ENCODE assay signal across 36 mouse cellular contexts in genomic region chr11:69815155-69815554, GRCm38 (mm10). TPM values are rescaled to one million over a fixed set of nuclear protein-coding genes. Genes with fewer than 3 reads are reported as not detected.
DNase-seq lines count a peak whose midpoint lies in the region; ATAC-seq and TF ChIP-seq lines count a peak whose summit lies in the region.
"Had no signal": no experiment of that assay in that cellular context is flagged by ENCODE, and none has a peak within 500 bp of the region (broad histone marks: within the 10 kb centered on the region; RNA-seq: fewer than 3 reads in every experiment).

Gm39566 (minus strand) TSS chr11:69815298.

- H3K4me2 ChIP-seq in liver, embryonic 14.5 days (ENCODE audit: low read depth) = no peak within 1 kb of the TSS
- H3K4me2 ChIP-seq: hindbrain, embryonic 14.5 days; midbrain, embryonic 11.5 days had no signal

- no peak within 1 kb of the TSS for H3K4me3 ChIP-seq in gastrocnemius, adult 2 months
- H3K4me3 ChIP-seq in liver, embryonic 14.5 days (ENCODE audit: insufficient read depth in 1 of 2, low read depth in 2 of 2, low read length in 2 of 2) = no peak within 1 kb of the TSS
- H3K4me3 ChIP-seq: forebrain, embryonic 10.5 days; left cerebral cortex, adult 2 months had no signal

- H3K27ac ChIP-seq in gastrocnemius, adult 2 months = no peak within 1 kb of the TSS
- no peak within 1 kb of the TSS for H3K27ac ChIP-seq in liver, embryonic 14.5 days
- H3K27ac ChIP-seq: forebrain, embryonic 10.5 days; hindbrain, embryonic 14.5 days; left cerebral cortex, adult 2 months had no signal

- H3K36me3 ChIP-seq in liver, embryonic 14.5 days (replicated peaks; ENCODE audit: control insufficient read depth, insufficient read depth, low read depth) = no peaks in the 10 kb centered on the region
- H3K36me3 ChIP-seq: forebrain, embryonic 10.5 days had no signal

- no peaks in the 10 kb centered on the region; the same call in 1 of the 2 replicates for H3K27me3 ChIP-seq in liver, embryonic 14.5 days (ENCODE audit: control insufficient read depth, insufficient read depth, low read length)

- H3K9ac ChIP-seq in liver, embryonic 14.5 days (replicated peaks) = no peak within 1 kb of the TSS
- H3K9ac ChIP-seq: hindbrain, embryonic 14.5 days had no signal

- 0 out of 2 replicates have a peak, but pooled peaks have one; percentile 2 for TF ChIP-seq CTCF in gastrocnemius, adult 2 months (IDR thresholded peaks at IDR 0.05)
- TF ChIP-seq CTCF in liver, embryonic 14.5 days (IDR thresholded peaks at IDR 0.05; ENCODE audit: low read depth) = peak; percentile 39

- H3K4me1 ChIP-seq in liver, embryonic 14.5 days (replicated peaks; ENCODE audit: control insufficient read depth in 2 of 2, insufficient read depth in 2 of 2, low read length in 1 of 2) = no peaks in the 10 kb centered on the region
- H3K4me1 ChIP-seq: forebrain, embryonic 10.5 days had no signal

- 51% methylated on average over 10 of the region's 10 CpGs for WGBS in liver, embryonic 14.5 days (ENCODE audit: insufficient replicate concordance)

- intact Hi-C loops in gastrocnemius, adult 2 months (cut with DNase I) = no loop called here

- no peak for TF ChIP-seq EP300 in liver, embryonic 14.5 days (IDR thresholded peaks at IDR 0.05; ENCODE audit: low read depth)

- no peaks in the 10 kb centered on the region; the same call in 1 of the 2 replicates for H3K9me3 ChIP-seq in liver, embryonic 14.5 days (ENCODE audit: control insufficient read depth, low read length)

- ATAC-seq in liver, embryonic 14.5 days (ENCODE audit: insufficient read depth) = no peak
- ATAC-seq: forebrain, embryonic 16.5 days; inflammation-experienced regulatory T-cells, adult 6 months; Patski had no signal

- no peak for DNase-seq in gastrocnemius, adult 2 months
- no peak for DNase-seq in gastrocnemius, adult 18-20 months (ENCODE audit: low spot score)
- no peak for DNase-seq in liver, embryonic 14.5 days (ENCODE audit: low read depth in 3 of 3, low spot score in 3 of 3)
- no peak for DNase-seq in liver
- DNase-seq in thymus, postnatal 14 days = peak; percentile 54
- DNase-seq in thymus, postnatal 0 days (ENCODE audit: low spot score) = no peak
- no peak for DNase-seq in c-Kit-positive CD71-positive TER-119-positive erythroid progenitor cells, embryonic 14.5 days (ENCODE audit: low spot score)
- DNase-seq in frontal cortex, postnatal 36 days (ENCODE audit: low spot score in 2 of 2) = no peak
- DNase-seq: adrenal gland, postnatal 36 days; cerebellum, adult 18-20 months; cerebellum, postnatal 14 days; gastrocnemius, postnatal 36 days; kidney, adult 18-20 months; kidney, postnatal 36 days; lung, postnatal 14 days; right cerebral cortex, postnatal 14 days; spleen, adult 18-20 months had no signal

RNA-seq across cellular contexts. Expression of gene Gm39566, which starts in this region (rescaled TPM):
- not detected for total RNA-seq in gastrocnemius, adult 2 months (2021)
- not detected for total RNA-seq in gastrocnemius, adult 18-20 months (2021)
- polyA plus RNA-seq in liver, embryonic 14.5 days (2012; rRNA removed) = not detected in 2 replicates
- not detected in 2 replicates for polyA plus RNA-seq in liver, embryonic 14.5 days (2014; fragmentation: Nextera tagmentation; extraction: Ambion mirVana)
- not detected in 2 replicates for polyA plus RNA-seq in thymus, postnatal 0 days (2015; fragmentation: Nextera tagmentation; extraction: Ambion mirVana)
- total RNA-seq: adrenal gland, adult 18-20 months; adrenal gland, postnatal 36 days; ES-E14; gastrocnemius, postnatal 36 days; heart, adult 8-10 months; heart, postnatal 25 days; layer of hippocampus, postnatal 10 days; left cerebral cortex, adult 2 months; left cerebral cortex, postnatal 36 days; megakaryocyte progenitor cell, adult 5-6 weeks; neutrophil, adult 5-6 weeks had no signal
- polyA plus RNA-seq: embryonic facial prominence, embryonic 11.5 days; forebrain, embryonic 10.5 days; forebrain, embryonic 16.5 days; heart, embryonic 14.5 days; hindbrain, embryonic 14.5 days; inflammation-experienced regulatory T-cells, adult 6 months; limb, embryonic 14.5 days; liver, embryonic 16.5 days; midbrain, embryonic 11.5 days; Patski had no signal
